Mouse (Mus musculus) bone marrow macrophage, adult 2 months (primary cell): Measurements from ENCODE around the gene Gfy.

Experiments used
- CTCF ChIP-seq: IDR thresholded peaks from 2 replicates; pipeline ENCODE4 v1.5.1; 2012; ENCODE audit warnings: low read depth, mild to moderate bottlenecking, low read length, moderate library complexity
- POLR2A ChIP-seq: IDR thresholded peaks from 2 replicates; pipeline ENCODE4 v1.6.1; 2012; ENCODE audit warnings: mild to moderate bottlenecking, low read depth, low read length, borderline replicate concordance

DNA sequence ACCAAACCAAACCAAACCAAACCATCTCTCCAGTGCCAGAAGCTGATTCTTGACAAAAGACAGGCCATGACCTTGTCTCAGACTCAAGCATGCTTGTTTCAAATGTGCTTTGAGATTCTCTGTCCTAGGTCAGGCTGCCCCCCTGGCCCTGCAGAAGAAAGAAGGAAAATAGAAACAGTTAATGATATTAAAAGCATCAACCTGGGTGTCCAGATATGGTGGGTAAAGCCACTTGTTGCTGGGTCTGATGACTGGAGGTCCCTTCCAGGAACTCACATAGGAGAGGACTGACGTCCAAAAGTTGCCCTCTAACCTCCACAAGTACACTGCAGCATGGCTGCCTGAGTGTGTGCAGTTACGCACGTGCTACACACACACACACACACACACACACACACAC, 18.5 kb downstream of the Gfy start:
- TF ChIP-seq POLR2A (no peak), CTCF (no peak)
